Mouse (Mus musculus) adrenal gland, postnatal 10 days (tissue): ENCODE results near the gene Olfr250. TPM values are rescaled to one million over a fixed set of nuclear protein-coding genes. Genes with fewer than 3 reads are reported as not detected.
"Not testable (repeated sequence)": the region's sequence is repeated elsewhere in the genome, so short reads cannot be mapped to it uniquely, and the experiment has no call there.

ENCODE experiments used
- DNase-seq: peaks from one replicate; pipeline ENCODE4 v3.0.0; 2021; ENCODE audit warnings: mixed read lengths
- long read RNA-seq, 2 experiments: library from polyadenylated mRNA; stranded (forward); transcript quantifications; one replicate each; pipeline ENCODE4 v2.0.0; 2021
- total RNA-seq, 2 experiments: library from RNA; stranded (reverse); gene quantifications; 2 replicates each; pipeline ENCODE4 v1.2.3; 2021

Olfr250 gene
- not detected for total RNA-seq
- long read RNA-seq, experiment 1, result 0 reads
- long read RNA-seq, experiment 2, result 0 reads

GRCm38 (mm10) chr9:38366596-38366995 lies at the start of gene Olfr250:
TSS of gene Olfr250 (plus strand) at chr9:38366896.
- no peak for DNase-seq

- no peak for DNase-seq
Observed at GRCm38 (mm10) chr9:38328760-38329159, 37.9 kb upstream of the Olfr250 start, which contains the start of gene Olfr25. TSS of gene Olfr25 (plus strand) at chr9:38329060.

- DNase-seq, result no peak
Observed at GRCm38 (mm10) chr9:38348111-38348510, 18.6 kb upstream of the Olfr250 start, which contains the start of gene Olfr898. TSS of gene Olfr898 (plus strand) at chr9:38348411.

GRCm38 (mm10) chr9:38376786-38377185 lies 10.1 kb downstream of the Olfr250 start, which contains the start of gene Olfr251:
TSS of gene Olfr251 (plus strand) at chr9:38377086.
- no peak for DNase-seq

GRCm38 (mm10) chr9:38401398-38401797 lies 34.7 kb downstream of the Olfr250 start, which contains the start of gene Olfr147:
TSS of gene Olfr147 (plus strand) at chr9:38401698.
- DNase-seq, result no peak

GRCm38 (mm10) chr9:38407502-38407901 lies 40.8 kb downstream of the Olfr250 start:
- DNase-seq, result not testable (repeated sequence)

- peak; percentile 20 for DNase-seq
Observed at GRCm38 (mm10) chr9:38413502-38413901, 46.8 kb downstream of the Olfr250 start.

Other genes with a start within 250 kb of the Olfr250 start
- not detected for gene Olfr890, start 224.4 kb upstream of the Olfr250 start, total RNA-seq
- gene Olfr891, start 186.1 kb upstream of the Olfr250 start, total RNA-seq, result not detected
- gene Olfr893, start 158.5 kb upstream of the Olfr250 start, total RNA-seq, result not detected
- not detected for gene Olfr894, start 148.8 kb upstream of the Olfr250 start, total RNA-seq
- not detected for gene Olfr143, start 114.1 kb upstream of the Olfr250 start, total RNA-seq
- gene Olfr895, start 99.0 kb upstream of the Olfr250 start, total RNA-seq, result not detected
- not detected for gene Olfr896-ps1, start 75.8 kb upstream of the Olfr250 start, total RNA-seq
- gene Olfr25, start 37.8 kb upstream of the Olfr250 start, total RNA-seq, result not detected
- not detected for gene Olfr898, start 18.5 kb upstream of the Olfr250 start, total RNA-seq
- not detected for gene Olfr251, start 10.2 kb downstream of the Olfr250 start, total RNA-seq
- gene Olfr147, start 34.8 kb downstream of the Olfr250 start, total RNA-seq, result not detected
- gene Olfr901, start 62.6 kb downstream of the Olfr250 start, total RNA-seq, result not detected
- gene Olfr902, start 80.8 kb downstream of the Olfr250 start, total RNA-seq, result not detected
- gene Olfr904, start 96.2 kb downstream of the Olfr250 start, total RNA-seq, result not detected
- not detected for gene Olfr905, start 104.2 kb downstream of the Olfr250 start, total RNA-seq
- not detected for gene Olfr906, start 120.2 kb downstream of the Olfr250 start, total RNA-seq
- gene Olfr907, start 128.9 kb downstream of the Olfr250 start, total RNA-seq, result not detected
- not detected for gene Olfr911-ps1, start 154.7 kb downstream of the Olfr250 start, total RNA-seq
- gene Olfr910, start 171.0 kb downstream of the Olfr250 start, total RNA-seq, result not detected
- not detected for gene Olfr912, start 213.3 kb downstream of the Olfr250 start, total RNA-seq
- gene Olfr913, start 225.9 kb downstream of the Olfr250 start, total RNA-seq, result not detected
- not detected for gene Olfr914, start 238.2 kb downstream of the Olfr250 start, total RNA-seq